Mouse (Mus musculus) brown adipose tissue, adult 24 weeks (tissue): ENCODE measurements around the gene Krt20. TPM values are rescaled to one million over a fixed set of nuclear protein-coding genes. Genes with fewer than 3 reads are reported as not detected.

Experiments used
- H3K27ac ChIP-seq: fragments of 200-500 bp; replicated peaks from 2 replicates; pipeline ENCODE4 v1.5.1; 2012; ENCODE audit warnings: low read depth, mild to moderate bottlenecking, low read length
- H3K4me1 ChIP-seq: fragments of 200-500 bp; 2 replicates; pipeline ENCODE4 v1.6.1; 2012; ENCODE audit warnings: low read length, mixed read lengths; ENCODE audit not compliant: control insufficient read depth, insufficient read depth, insufficient read length
- H3K4me3 ChIP-seq: fragments of 200-500 bp; 2 replicates; pipeline ENCODE4 v1.5.1; 2012; ENCODE audit warnings: low read depth, mild to moderate bottlenecking, low read length, moderate library complexity; ENCODE audit not compliant: insufficient read depth
- polyA plus RNA-seq: library from polyadenylated mRNA; stranded (reverse); fragments of >200 nt; gene quantifications from 2 replicates; pipeline ENCODE4 v1.2.4, GENCODE M21; 2012; ENCODE audit not compliant: missing spikeins, insufficient read depth, insufficient read length

Krt20 gene
- polyA plus RNA-seq, 1 experiment: not detected

- Histone ChIP-seq H3K4me1 (no peaks in the 10 kb centered on the region), H3K4me3 (no peak overlapping the region), H3K27ac (no peak overlapping the region)
These were observed 47.1 kb downstream of the Krt20 start for GRCm38 (mm10) chr11:99390866-99391265.

DNA sequence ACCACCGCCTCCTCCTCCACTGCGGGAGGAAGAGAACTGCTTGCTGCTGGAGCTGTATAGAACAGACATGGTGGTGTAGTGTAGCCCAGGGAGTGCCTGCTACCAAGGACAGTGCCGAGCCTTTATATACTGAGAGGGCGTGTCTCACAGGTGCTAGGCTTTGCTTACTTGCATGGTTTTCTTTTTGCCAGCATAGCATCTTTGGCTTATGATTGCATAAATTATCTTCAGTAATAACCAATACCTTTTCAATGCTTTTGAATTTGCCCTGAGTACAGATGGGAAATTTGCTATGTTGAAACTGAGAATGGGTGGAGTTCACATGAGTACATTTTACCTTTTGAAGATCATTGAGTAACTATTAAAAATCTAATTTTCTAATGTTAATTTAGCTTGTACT is 48.7 kb downstream of the Krt20 start, which contains the start of gene Krt10:
Krt10 (minus strand) TSS at position 101 of the 400 bp plus-strand sequence.
- Histone ChIP-seq H3K4me3 (no peak within 1 kb of the TSS), H3K27ac (no peak within 1 kb of the TSS), H3K4me1 (no peaks in the 10 kb centered on the region)

GRCm38 (mm10) chr11:99388661-99389060 is 49.3 kb downstream of the Krt20 start:
- H3K4me1 ChIP-seq: no peaks in the 10 kb centered on the region
- H3K4me3 ChIP-seq: no peak overlapping the region
- no peak overlapping the region for H3K27ac ChIP-seq

- H3K4me3 ChIP-seq: peak overlapping the region; percentile 88
- H3K4me1 ChIP-seq: no peaks in the 10 kb centered on the region
- H3K27ac ChIP-seq: peak overlapping the region; percentile 95
These were observed 51.9 kb downstream of the Krt20 start for GRCm38 (mm10) chr11:99385813-99386721.

DNA sequence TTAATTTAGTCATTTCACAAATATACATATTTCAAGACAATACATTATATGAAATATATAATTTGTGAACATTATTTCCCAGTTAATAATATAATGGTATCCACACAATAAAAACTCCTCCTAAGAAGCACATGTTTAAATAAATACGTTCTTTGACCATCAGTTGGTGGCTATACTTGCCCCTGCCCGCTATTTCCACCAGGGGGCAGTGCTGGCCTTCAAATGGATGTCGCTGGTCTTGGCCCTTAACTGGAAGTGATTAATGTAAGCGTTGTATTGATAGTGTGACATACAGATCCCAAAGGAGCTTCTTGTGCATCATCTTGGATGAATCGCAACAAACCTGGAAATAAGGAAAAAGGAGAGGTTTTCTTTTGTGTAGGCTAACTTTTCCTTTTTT is 58.4 kb downstream of the Krt20 start:
- Histone ChIP-seq H3K27ac (no peak overlapping the region), H3K4me3 (no peak overlapping the region), H3K4me1 (no peaks in the 10 kb centered on the region)

Other genes starting within 250 kb of the Krt20 start
- 36.8 and 51.0 TPM in 2 replicates for gene Smarce1, start 207.1 kb downstream of the Krt20 start, polyA plus RNA-seq
- gene Krt222, start 194.1 kb downstream of the Krt20 start, polyA plus RNA-seq: 1.2 and 1.8 TPM in 2 replicates
- gene Krt24, start 152.9 kb downstream of the Krt20 start, polyA plus RNA-seq: not detected in 2 replicates
- not detected in 2 replicates for gene Krt25, start 115.2 kb downstream of the Krt20 start, polyA plus RNA-seq
- not detected in 2 replicates for gene Krt26, start 100.2 kb downstream of the Krt20 start, polyA plus RNA-seq
- not detected in 2 replicates for gene Krt27, start 87.0 kb downstream of the Krt20 start, polyA plus RNA-seq
- gene Krt28, start 63.2 kb downstream of the Krt20 start, polyA plus RNA-seq: not detected in 2 replicates
- gene Krt10, start 48.8 kb downstream of the Krt20 start, polyA plus RNA-seq: 19.3 and 23.2 TPM in 2 replicates
- not detected in 2 replicates for gene Krt12, start 15.9 kb downstream of the Krt20 start, polyA plus RNA-seq
- gene Krt23, start 55.0 kb upstream of the Krt20 start, polyA plus RNA-seq: not detected in 2 replicates
- not detected in 2 replicates for gene Krt39, start 83.2 kb upstream of the Krt20 start, polyA plus RNA-seq
- not detected in 2 replicates for gene Krt40, start 105.0 kb upstream of the Krt20 start, polyA plus RNA-seq
- not detected in 2 replicates for gene Krtap3-3, start 112.7 kb upstream of the Krt20 start, polyA plus RNA-seq
- not detected in 2 replicates for gene Krtap3-2, start 118.7 kb upstream of the Krt20 start, polyA plus RNA-seq
- gene Gm11939, start 121.3 kb upstream of the Krt20 start, polyA plus RNA-seq: not detected in 2 replicates
- gene Krtap3-1, start 128.5 kb upstream of the Krt20 start, polyA plus RNA-seq: not detected in 2 replicates
- gene Krtap1-5, start 142.9 kb upstream of the Krt20 start, polyA plus RNA-seq: not detected in 2 replicates
- gene Krtap1-4, start 145.5 kb upstream of the Krt20 start, polyA plus RNA-seq: not detected in 2 replicates
- gene Krtap1-3, start 153.2 kb upstream of the Krt20 start, polyA plus RNA-seq: not detected in 2 replicates
- not detected in 2 replicates for gene Krtap9-3, start 160.0 kb upstream of the Krt20 start, polyA plus RNA-seq
- gene Gm11938, start 165.2 kb upstream of the Krt20 start, polyA plus RNA-seq: not detected in 2 replicates
- gene Gm11937, start 172.0 kb upstream of the Krt20 start, polyA plus RNA-seq: not detected in 2 replicates
- not detected in 2 replicates for gene Krtap2-4, start 176.7 kb upstream of the Krt20 start, polyA plus RNA-seq
- gene Gm11562, start 182.3 kb upstream of the Krt20 start, polyA plus RNA-seq: not detected in 2 replicates
- not detected in 2 replicates for gene Krtap4-1, start 190.1 kb upstream of the Krt20 start, polyA plus RNA-seq
- not detected in 2 replicates for gene Krtap4-2, start 196.9 kb upstream of the Krt20 start, polyA plus RNA-seq
- not detected in 2 replicates for gene Krtap4-7, start 205.9 kb upstream of the Krt20 start, polyA plus RNA-seq
- gene Gm11555, start 212.1 kb upstream of the Krt20 start, polyA plus RNA-seq: not detected in 2 replicates
- gene Gm11563, start 220.8 kb upstream of the Krt20 start, polyA plus RNA-seq: not detected in 2 replicates
- not detected in 2 replicates for gene Krtap4-6, start 227.8 kb upstream of the Krt20 start, polyA plus RNA-seq